27 mouse cellular contexts compared by ENCODE assay signal in genomic region chr17:28812345-28812744, GRCm38 (mm10). TPM values are rescaled to one million over a fixed set of nuclear protein-coding genes. Genes with fewer than 3 reads are reported as not detected.
DNase-seq lines count a peak whose midpoint lies in the region; ATAC-seq and TF ChIP-seq lines count a peak whose summit lies in the region.
"Had no signal": no experiment of that assay in that cellular context is flagged by ENCODE, and none has a peak within 500 bp of the region (broad histone marks: within the 10 kb centered on the region; RNA-seq: fewer than 3 reads in every experiment).

No protein-coding gene starts in this region.

- no peak for TF ChIP-seq CTCF in liver, adult 2 months (IDR thresholded peaks at IDR 0.05; ENCODE audit: low read depth, low read length)
- no peak for TF ChIP-seq CTCF in intestine, postnatal 0 days (IDR thresholded peaks at IDR 0.05; ENCODE audit: low read depth)
- no peak for TF ChIP-seq CTCF in small intestine, adult 2 months (IDR thresholded peaks at IDR 0.05; ENCODE audit: extremely low read depth, insufficient read length, insufficient replicate concordance, low read depth, low read length)

- no peak overlapping the region for H3K4me3 ChIP-seq in liver, adult 2 months (ENCODE audit: insufficient read depth, low read depth, low read length)
- no peak overlapping the region for H3K4me3 ChIP-seq in intestine, postnatal 0 days (ENCODE audit: low read depth, low read length)
- H3K4me3 ChIP-seq in small intestine, adult 2 months (ENCODE audit: low read depth, low read length), result no peak overlapping the region
- no peak overlapping the region for H3K4me3 ChIP-seq in midbrain, embryonic 14.5 days (replicated peaks; ENCODE audit: low read depth, low read length)
- H3K4me3 ChIP-seq: embryonic facial prominence, embryonic 12.5 days; heart, embryonic 12.5 days; hindbrain, embryonic 10.5 days; limb, embryonic 10.5 days had no signal

- WGBS in liver, adult 2 months, result 28% methylated on average over 10 of the region's 10 CpGs
- 43% methylated on average over 10 of the region's 10 CpGs for WGBS in intestine, postnatal 0 days
- WGBS in small intestine, adult 2 months, result 24% methylated on average over 10 of the region's 10 CpGs
- 96% methylated on average over 10 of the region's 10 CpGs for WGBS in midbrain, embryonic 14.5 days

- H3K9me3 ChIP-seq in intestine, postnatal 0 days (ENCODE audit: control insufficient read depth), result no peaks in the 10 kb centered on the region
- no peaks in the 10 kb centered on the region for H3K9me3 ChIP-seq in midbrain, embryonic 14.5 days (ENCODE audit: control insufficient read depth, low read length)
- H3K9me3 ChIP-seq: embryonic facial prominence, embryonic 12.5 days; heart, embryonic 12.5 days; hindbrain, embryonic 10.5 days; limb, embryonic 10.5 days had no signal

- DNase-seq in liver, adult 2 months (ENCODE audit: extremely low read depth, low read depth, low spot score), result peak; percentile 61
- DNase-seq in liver, result no peak
- peak; percentile 53 to 57 for DNase-seq in kidney, postnatal 36 days
- DNase-seq in thymus, adult 18-20 months, result no peak
- DNase-seq in midbrain, embryonic 14.5 days, result no peak
- DNase-seq: adrenal gland, adult 8-10 months; cerebellum, adult 18-20 months; cerebellum, postnatal 25 days; forebrain, postnatal 0 days; gastrocnemius, postnatal 25 days; heart, adult 18-20 months; heart, postnatal 10 days; lung, adult 18-20 months; lung, postnatal 10 days; right cerebral cortex, postnatal 4 days had no signal

- no peaks in the 10 kb centered on the region for H3K27me3 ChIP-seq in liver, adult 2 months (ENCODE audit: control insufficient read depth, insufficient read depth, low read length)
- no peaks in the 10 kb centered on the region for H3K27me3 ChIP-seq in intestine, postnatal 0 days (replicated peaks; ENCODE audit: control insufficient read depth, insufficient read depth, low read length)
- no peaks in the 10 kb centered on the region for H3K27me3 ChIP-seq in small intestine, adult 2 months (ENCODE audit: control insufficient read depth, insufficient read depth, low read length)
- H3K27me3 ChIP-seq in midbrain, embryonic 14.5 days (ENCODE audit: control insufficient read depth, insufficient read depth, low read length), result no peaks in the 10 kb centered on the region
- H3K27me3 ChIP-seq: embryonic facial prominence, embryonic 12.5 days; heart, embryonic 12.5 days had no signal

- H3K9ac ChIP-seq in liver, adult 2 months (ENCODE audit: low read depth, low read length), result no peak overlapping the region
- H3K9ac ChIP-seq in intestine, postnatal 0 days (ENCODE audit: low read depth, low read length), result no peak overlapping the region
- no peak overlapping the region for H3K9ac ChIP-seq in midbrain, embryonic 14.5 days (replicated peaks; ENCODE audit: low read length)
- H3K9ac ChIP-seq: embryonic facial prominence, embryonic 12.5 days; forebrain, postnatal 0 days; heart, embryonic 12.5 days had no signal

- H3K27ac ChIP-seq in liver, adult 2 months (replicated peaks; ENCODE audit: insufficient read depth, low read depth, low read length), result no peak overlapping the region
- H3K27ac ChIP-seq in intestine, postnatal 0 days (ENCODE audit: low read depth, low read length), result peak overlapping the region; percentile 68
- peak overlapping the region; percentile 71 for H3K27ac ChIP-seq in small intestine, adult 2 months (ENCODE audit: insufficient read depth, low read depth, low read length)
- no peak overlapping the region for H3K27ac ChIP-seq in midbrain, embryonic 14.5 days (replicated peaks; ENCODE audit: low read depth, low read length)
- H3K27ac ChIP-seq: embryonic facial prominence, embryonic 12.5 days; hindbrain, embryonic 10.5 days; hindbrain, postnatal 0 days; limb, embryonic 10.5 days had no signal

- H3K36me3 ChIP-seq in liver, adult 2 months (ENCODE audit: control insufficient read depth, insufficient read depth, low read length), result peaks cover 9% of the 10 kb centered on the region; the same call in 1 of the 2 replicates
- peaks cover 57% of the 10 kb centered on the region for H3K36me3 ChIP-seq in intestine, postnatal 0 days (ENCODE audit: control insufficient read depth, insufficient read depth)
- H3K36me3 ChIP-seq in small intestine, adult 2 months (ENCODE audit: control insufficient read depth, insufficient read depth, low read length), result peaks cover 22% of the 10 kb centered on the region
- H3K36me3 ChIP-seq in midbrain, embryonic 14.5 days (ENCODE audit: control insufficient read depth, insufficient read depth, low read length), result peaks cover 85% of the 10 kb centered on the region

- H3K79me2 ChIP-seq in liver, adult 2 months (ENCODE audit: control insufficient read depth, insufficient read depth, low read length), result no peaks in the 10 kb centered on the region

- no peak for TF ChIP-seq POLR2A in liver, adult 2 months (IDR thresholded peaks at IDR 0.05; ENCODE audit: extremely low read depth, insufficient read depth, low read length)
- no peak for TF ChIP-seq POLR2A in small intestine, adult 2 months (IDR thresholded peaks at IDR 0.05; ENCODE audit: low read depth, low read length)

- peak; percentile 78 for ATAC-seq in intestine, postnatal 0 days
- no peak for ATAC-seq in frontal cortex, adult (ENCODE audit: low TSS enrichment)
- ATAC-seq in midbrain, embryonic 14.5 days (ENCODE audit: low FRiP score, low TSS enrichment), result no peak
- ATAC-seq: forebrain, postnatal 0 days; hindbrain, postnatal 0 days had no signal

- H3K4me1 ChIP-seq in liver, adult 2 months (ENCODE audit: control insufficient read depth, insufficient read depth, low read length), result peaks cover 13% of the 10 kb centered on the region
- H3K4me1 ChIP-seq in intestine, postnatal 0 days (replicated peaks; ENCODE audit: control insufficient read depth, insufficient read depth, low read length), result peaks cover 3% of the 10 kb centered on the region; the same call in 1 of the 2 replicates
- H3K4me1 ChIP-seq in small intestine, adult 2 months (ENCODE audit: control insufficient read depth, insufficient read depth, insufficient read length, low read length), result peaks cover 53% of the 10 kb centered on the region
- H3K4me1 ChIP-seq in midbrain, embryonic 14.5 days (ENCODE audit: control insufficient read depth, insufficient read depth, low read length), result no peaks in the 10 kb centered on the region
- H3K4me1 ChIP-seq: embryonic facial prominence, embryonic 12.5 days; hindbrain, embryonic 10.5 days; limb, embryonic 10.5 days had no signal

- no peak overlapping the region for H3K4me2 ChIP-seq in intestine, postnatal 0 days (replicated peaks; ENCODE audit: low read depth)
- H3K4me2 ChIP-seq in midbrain, embryonic 14.5 days (ENCODE audit: low read length), result no peak overlapping the region
- H3K4me2 ChIP-seq: embryonic facial prominence, embryonic 12.5 days; heart, embryonic 12.5 days; midbrain, embryonic 11.5 days had no signal

RNA-seq across cellular contexts. Expression of gene Brpf3, which starts 11.5 kb away (rescaled TPM):
- total RNA-seq in liver, adult 2 months (2014; rRNA removed), result 4.4 and 8.9 TPM in 2 replicates
- 14.5 and 18.9 TPM in 2 replicates for polyA plus RNA-seq in liver, adult 2 months (2012; rRNA removed)
- polyA plus RNA-seq in intestine, postnatal 0 days (2015; fragmentation: Nextera tagmentation; extraction: Ambion mirVana), result 42.9 and 44.4 TPM in 2 replicates
- 39.3 and 109 TPM in 2 replicates for polyA plus RNA-seq in small intestine, adult 2 months (2012; rRNA removed)
- 4.7 and 8.2 TPM in 2 replicates for polyA plus RNA-seq in midbrain, embryonic 14.5 days (2014; fragmentation: Nextera tagmentation; extraction: Ambion mirVana)

RNA-seq across cellular contexts. Expression of gene Mapk13, which starts 43.2 kb away (rescaled TPM):
- total RNA-seq in liver, adult 2 months (2014; rRNA removed), result 0.20 and 0.65 TPM in 2 replicates
- 0.15 and 0.22 TPM in 2 replicates for polyA plus RNA-seq in liver, adult 2 months (2012; rRNA removed)
- 204 and 222 TPM in 2 replicates for polyA plus RNA-seq in intestine, postnatal 0 days (2015; fragmentation: Nextera tagmentation; extraction: Ambion mirVana)
- polyA plus RNA-seq in small intestine, adult 2 months (2012; rRNA removed), result 108 and 266 TPM in 2 replicates
- 0.19 and 0.61 TPM in 2 replicates for polyA plus RNA-seq in midbrain, embryonic 14.5 days (2014; fragmentation: Nextera tagmentation; extraction: Ambion mirVana)
- polyA plus RNA-seq: C2C12 had no signal

RNA-seq across cellular contexts. Expression of gene Pnpla1, which starts 45.9 kb away (rescaled TPM):
- total RNA-seq in liver, adult 2 months (2014; rRNA removed), result not detected in 2 replicates
- not detected in 2 replicates for polyA plus RNA-seq in liver, adult 2 months (2012; rRNA removed)
- 0.12 and 0.20 TPM in 2 replicates for polyA plus RNA-seq in intestine, postnatal 0 days (2015; fragmentation: Nextera tagmentation; extraction: Ambion mirVana)
- polyA plus RNA-seq in small intestine, adult 2 months (2012; rRNA removed), result 0.46 and 0.77 TPM in 2 replicates
- 0.04 TPM in 1 of 2 replicates, not detected in the other for polyA plus RNA-seq in midbrain, embryonic 14.5 days (2014; fragmentation: Nextera tagmentation; extraction: Ambion mirVana)
- total RNA-seq: forebrain, postnatal 0 days; gastrocnemius, postnatal 25 days; heart, adult 18-20 months; heart, postnatal 10 days; monocyte, adult 5-6 weeks had no signal
- polyA plus RNA-seq: C2C12; forebrain, embryonic 11.5 days; hindbrain, embryonic 10.5 days; midbrain, embryonic 11.5 days had no signal

Comparison
In these comparisons a context has a peak if more than half of its experiments do, and no peak if none do; other contexts are left out.
1. DNase-seq: peak in liver, adult 2 months (single experiment) and kidney, postnatal 36 days (2 of 2); none in liver (single experiment), thymus, adult 18-20 months (0 of 2) and midbrain, embryonic 14.5 days (single experiment).
2. H3K27ac ChIP-seq: peak in intestine, postnatal 0 days (single experiment) and small intestine, adult 2 months (single experiment); none in liver, adult 2 months (single experiment) and midbrain, embryonic 14.5 days (single experiment).
3. RNA of gene Mapk13, which starts 43.2 kb away (polyA plus RNA-seq): 108 to 266 TPM in small intestine, adult 2 months and 204 to 222 TPM in intestine, postnatal 0 days; 0.19 to 0.61 TPM in midbrain, embryonic 14.5 days and 0.15 to 0.22 TPM in liver, adult 2 months; every median in the first group is over 10 times any median in the second.